Mouse (Mus musculus) heart, embryonic 12.5 days (tissue): Measurements from ENCODE around the gene Ten1. TPM values are rescaled to one million over a fixed set of nuclear protein-coding genes. Genes with fewer than 3 reads are reported as not detected.

Source experiments
- ATAC-seq: fragments of 200-750 bp; cut with Nextera tagmentation; 2 replicates; pipeline ENCODE4 v1.8.0; 2017; ENCODE audit warnings: moderate TSS enrichment, moderate library complexity; ENCODE audit not compliant: insufficient number of reproducible peaks, low FRiP score
- H3K27ac ChIP-seq: fragments of 300-500 bp; sonication (generic); 2 replicates; pipeline ENCODE4 v1.5.1; 2016; ENCODE audit warnings: mild to moderate bottlenecking, moderate library complexity; ENCODE audit not compliant: poor library complexity, severe bottlenecking
- H3K27me3 ChIP-seq: fragments of 300-500 bp; sonication (generic); replicated peaks from 2 replicates; pipeline ENCODE4 v1.6.1; 2016; ENCODE audit warnings: mild to moderate bottlenecking, moderate library complexity
- H3K36me3 ChIP-seq: fragments of 300-500 bp; sonication (generic); 2 replicates; pipeline ENCODE4 v1.6.1; 2016; ENCODE audit warnings: mild to moderate bottlenecking, moderate library complexity
- H3K4me1 ChIP-seq: fragments of 300-500 bp; sonication (generic); replicated peaks from 2 replicates; pipeline ENCODE4 v1.6.1; 2016; ENCODE audit warnings: mild to moderate bottlenecking
- H3K4me2 ChIP-seq: fragments of 300-500 bp; sonication (generic); 2 replicates; pipeline ENCODE4 v1.6.1; 2016; ENCODE audit warnings: mild to moderate bottlenecking, moderate library complexity
- H3K4me3 ChIP-seq: fragments of 300-500 bp; sonication (generic); 2 replicates; pipeline ENCODE4 v1.5.1; 2016; ENCODE audit warnings: mild to moderate bottlenecking
- H3K9ac ChIP-seq: fragments of 300-500 bp; sonication (generic); 2 replicates; pipeline ENCODE4 v1.6.1; 2016; ENCODE audit warnings: mild to moderate bottlenecking, moderate library complexity
- H3K9me3 ChIP-seq: fragments of 300-500 bp; sonication (generic); replicated peaks from 2 replicates; pipeline ENCODE4 v1.6.1; 2016; ENCODE audit warnings: mild to moderate bottlenecking, moderate library complexity
- WGBS: fragments of 180-500 bp; shearing (Covaris S2); methylation state at CpG from one replicate; pipeline ENCODE4 v1.1.7; 2016; 5-methylcytosine and 5-hydroxymethylcytosine counted together
- polyA plus RNA-seq: library from polyadenylated mRNA; unstranded; fragments of >200 nt; fragmentation: Nextera tagmentation; extraction: Ambion mirVana; gene quantifications from 2 replicates; pipeline ENCODE4 v1.2.1, GENCODE M21; 2016

Gene Ten1
- polyA plus RNA-seq, 1 experiment from 2014 or later = 75.5 TPM

DNA sequence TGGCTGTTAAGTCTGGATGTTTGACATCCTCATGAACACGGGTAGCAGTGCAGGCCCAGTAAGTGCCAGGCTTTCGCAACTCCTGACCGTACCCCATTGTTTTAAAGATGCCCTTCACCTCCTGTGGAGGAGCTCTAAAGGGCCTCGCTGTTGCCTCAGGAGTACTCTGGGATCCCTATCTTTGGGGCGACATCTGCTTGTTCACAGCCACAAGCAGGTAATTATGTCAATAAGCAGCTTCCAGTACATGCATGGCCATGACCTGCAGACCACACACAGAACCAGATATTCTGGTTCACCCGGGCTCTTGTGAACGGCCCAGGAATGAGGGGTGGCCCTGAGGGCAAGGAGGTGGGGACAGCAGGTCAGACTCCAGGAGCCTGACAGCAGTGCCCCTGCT is 61.6 kb downstream of the Ten1 start:
- H3K9ac ChIP-seq = no peak overlapping the region
- H3K27me3 ChIP-seq = no peaks in the 10 kb centered on the region
- 89% methylated on average over 7 of the region's 7 CpGs for WGBS
- ATAC-seq = no peak
- H3K4me3 ChIP-seq = no peak overlapping the region
- H3K27ac ChIP-seq = no peak overlapping the region
- H3K36me3 ChIP-seq = peaks cover 96% of the 10 kb centered on the region
- H3K4me2 ChIP-seq = no peak overlapping the region
- no peaks in the 10 kb centered on the region for H3K9me3 ChIP-seq
- H3K4me1 ChIP-seq = peaks cover 2% of the 10 kb centered on the region; the same call in 1 of the 2 replicates

Other genes with a start within 250 kb of the Ten1 start
- 2.0 and 2.7 TPM in 2 replicates for gene Itgb4, start 224.1 kb upstream of the Ten1 start, polyA plus RNA-seq
- gene Galk1, start 186.1 kb upstream of the Ten1 start, polyA plus RNA-seq = 151 and 152 TPM in 2 replicates
- gene H3f3b, start 170.9 kb upstream of the Ten1 start, polyA plus RNA-seq = 742 and 759 TPM in 2 replicates
- gene Unk, start 168.5 kb upstream of the Ten1 start, polyA plus RNA-seq = 31.8 and 32.3 TPM in 2 replicates
- 2.2 and 2.5 TPM in 2 replicates for gene Unc13d, start 120.9 kb upstream of the Ten1 start, polyA plus RNA-seq
- 137 and 141 TPM in 2 replicates for gene Wbp2, start 111.9 kb upstream of the Ten1 start, polyA plus RNA-seq
- gene Trim47, start 71.6 kb upstream of the Ten1 start, polyA plus RNA-seq = 54.8 and 58.2 TPM in 2 replicates
- gene Trim65, start 67.7 kb upstream of the Ten1 start, polyA plus RNA-seq = 4.7 and 4.9 TPM in 2 replicates
- gene Mrpl38, start 60.0 kb upstream of the Ten1 start, polyA plus RNA-seq = 85.0 and 89.1 TPM in 2 replicates
- 37.2 and 37.5 TPM in 2 replicates for gene Fbf1, start 30.7 kb upstream of the Ten1 start, polyA plus RNA-seq
- gene Acox1, start 190 bp downstream of the Ten1 start, polyA plus RNA-seq = 36.1 and 38.3 TPM in 2 replicates
- gene Evpl, start 39.2 kb downstream of the Ten1 start, polyA plus RNA-seq = 0.53 and 0.84 TPM in 2 replicates
- gene Srp68, start 75.4 kb downstream of the Ten1 start, polyA plus RNA-seq = 73.9 and 74.8 TPM in 2 replicates
- 0.09 TPM in 1 of 2 replicates, not detected in the other for gene Galr2, start 82.1 kb downstream of the Ten1 start, polyA plus RNA-seq
- 47.8 and 51.3 TPM in 2 replicates for gene Exoc7, start 108.4 kb downstream of the Ten1 start, polyA plus RNA-seq
- gene Foxj1, start 136.5 kb downstream of the Ten1 start, polyA plus RNA-seq = 0.15 and 0.40 TPM in 2 replicates
- gene Rnf157, start 214.2 kb downstream of the Ten1 start, polyA plus RNA-seq = 11.0 and 12.3 TPM in 2 replicates
- gene Ubald2, start 235.2 kb downstream of the Ten1 start, polyA plus RNA-seq = 33.7 and 34.2 TPM in 2 replicates